Mouse (Mus musculus): Measurements from ENCODE around the gene Gm9573. TPM values are rescaled to one million over a fixed set of nuclear protein-coding genes. Genes with fewer than 3 reads are reported as not detected.

Gm9573 gene
- polyA plus RNA-seq, 1 experiment from 2014 or later = not detected

DNA sequence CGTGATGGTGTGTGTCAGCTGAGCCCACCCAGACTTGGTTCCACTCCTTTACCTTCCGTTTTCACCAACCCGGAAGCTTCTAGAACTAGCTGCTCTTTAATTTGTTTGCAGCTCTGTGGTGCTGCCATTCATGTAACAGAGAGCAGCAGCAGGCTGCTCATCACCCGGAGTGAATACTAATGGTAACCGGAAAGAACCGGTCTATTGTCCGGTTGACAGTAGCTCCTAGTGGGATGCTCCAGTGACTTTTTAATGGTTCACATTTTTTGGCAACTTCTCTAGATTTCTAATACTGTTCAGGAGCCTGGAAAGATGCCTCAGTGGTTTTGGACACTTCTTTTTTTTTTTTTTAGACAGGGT lies 35.2 kb downstream of the Gm9573 start:
- Histone ChIP-seq H3K27ac (replicated peaks; ENCODE audit: low read depth, low read length) (no peak overlapping the region), H3K4me2 (ENCODE audit: low read depth, severe bottlenecking) (no peak overlapping the region), H3K4me1 (ENCODE audit: control insufficient read depth, insufficient read depth, low read length) (no peaks in the 10 kb centered on the region), H3K9ac (ENCODE audit: low read length) (no peak overlapping the region), H3K27me3 (ENCODE audit: control insufficient read depth, insufficient read depth, low read length) (no peaks in the 10 kb centered on the region), H3K36me3 (ENCODE audit: control insufficient read depth, insufficient read depth, low read length) (no peaks in the 10 kb centered on the region), H3K9me3 (ENCODE audit: control insufficient read depth, low read length) (no peaks in the 10 kb centered on the region), H3K4me3 (ENCODE audit: low read depth, low read length) (no peak overlapping the region)
- 98% methylated on average over 7 of the region's 7 CpGs for WGBS
- ATAC-seq (ENCODE audit: insufficient number of reproducible peaks, low FRiP score, low TSS enrichment, low read depth) = no peak
- DNase-seq (ENCODE audit: low spot score) = no peak

DNA sequence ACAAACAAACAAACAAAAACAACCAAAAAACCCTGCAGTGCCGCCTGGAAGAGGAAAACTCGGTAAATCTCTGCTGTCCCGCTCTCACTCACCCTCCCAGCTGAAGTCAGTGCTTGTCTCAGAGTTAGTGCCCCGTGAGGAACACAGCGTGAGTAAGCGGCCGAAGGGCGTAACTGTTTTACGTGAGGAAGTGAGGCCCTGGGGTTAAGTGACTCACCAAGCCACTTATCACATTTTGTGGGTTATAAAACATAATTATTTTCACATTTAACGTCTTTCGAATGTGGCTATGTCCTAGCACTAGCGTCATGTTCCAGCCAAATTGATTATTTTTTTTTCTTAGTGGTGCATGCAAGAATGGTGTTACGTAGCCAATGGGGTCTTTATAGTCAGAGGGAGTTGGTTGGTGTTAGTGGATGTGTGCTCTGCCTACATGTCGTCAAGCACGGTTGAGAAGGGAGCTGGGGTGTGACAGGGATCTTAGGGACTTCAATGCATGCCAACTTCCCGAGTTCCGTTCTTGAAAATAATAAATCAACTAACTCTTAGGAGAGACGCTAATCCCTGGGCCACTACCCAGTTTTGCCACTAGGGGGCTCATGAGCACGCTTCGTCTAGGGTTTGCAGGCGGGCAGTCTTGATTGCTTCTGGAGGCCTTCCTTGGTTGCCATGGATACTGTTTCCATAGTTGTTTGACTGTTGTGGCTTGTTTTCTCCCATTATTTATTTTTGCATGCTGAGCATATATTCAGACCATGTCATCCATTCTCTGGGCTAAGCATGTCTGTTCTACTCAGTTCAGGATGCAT lies 35.8 kb downstream of the Gm9573 start:
- Histone ChIP-seq H3K9me3 (ENCODE audit: control insufficient read depth, low read length) (no peaks in the 10 kb centered on the region), H3K27me3 (ENCODE audit: control insufficient read depth, insufficient read depth, low read length) (no peaks in the 10 kb centered on the region), H3K36me3 (ENCODE audit: control insufficient read depth, insufficient read depth, low read length) (no peaks in the 10 kb centered on the region), H3K4me2 (ENCODE audit: low read depth, severe bottlenecking) (no peak overlapping the region), H3K9ac (ENCODE audit: low read length) (no peak overlapping the region), H3K4me3 (ENCODE audit: low read depth, low read length) (no peak overlapping the region), H3K27ac (replicated peaks; ENCODE audit: low read depth, low read length) (no peak overlapping the region), H3K4me1 (ENCODE audit: control insufficient read depth, insufficient read depth, low read length) (no peaks in the 10 kb centered on the region)
- WGBS = 45% methylated on average over 21 of the region's 21 CpGs
- DNase-seq (ENCODE audit: low spot score) (peak; percentile 90), ATAC-seq (ENCODE audit: insufficient number of reproducible peaks, low FRiP score, low TSS enrichment, low read depth) (no peak)

DNA sequence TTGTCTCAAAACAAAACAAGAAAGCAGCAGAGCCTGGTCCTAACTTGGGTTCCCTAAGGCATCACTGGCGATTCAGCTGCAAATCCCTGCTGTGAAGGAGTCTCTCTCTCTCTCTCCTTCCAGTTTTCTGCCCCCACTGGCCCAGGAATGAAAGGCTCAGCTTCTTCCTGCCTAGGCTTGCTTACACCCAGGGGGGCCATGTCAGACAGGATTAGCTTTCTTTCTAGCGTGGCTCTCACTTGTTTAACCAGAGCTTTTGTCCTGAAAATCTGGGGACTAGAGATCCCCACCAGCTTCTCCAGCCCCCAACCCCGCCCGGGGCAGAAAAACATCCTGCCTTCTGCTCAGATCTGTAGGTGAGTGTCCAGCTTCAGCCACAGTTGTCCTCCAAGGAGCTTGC lies 38.0 kb downstream of the Gm9573 start:
- no peak overlapping the region for H3K4me3 ChIP-seq (ENCODE audit: low read depth, low read length)
- H3K4me2 ChIP-seq (ENCODE audit: low read depth, severe bottlenecking) = no peak overlapping the region
- H3K9me3 ChIP-seq (ENCODE audit: control insufficient read depth, low read length) = no peaks in the 10 kb centered on the region
- no peak overlapping the region for H3K9ac ChIP-seq (ENCODE audit: low read length)
- 37% methylated on average over 4 of the region's 4 CpGs for WGBS
- H3K4me1 ChIP-seq (ENCODE audit: control insufficient read depth, insufficient read depth, low read length) = no peaks in the 10 kb centered on the region
- DNase-seq (ENCODE audit: low spot score) (no peak), ATAC-seq (ENCODE audit: insufficient number of reproducible peaks, low FRiP score, low TSS enrichment, low read depth) (no peak)
- H3K27me3 ChIP-seq (ENCODE audit: control insufficient read depth, insufficient read depth, low read length) = no peaks in the 10 kb centered on the region
- H3K27ac ChIP-seq (replicated peaks; ENCODE audit: low read depth, low read length) = no peak overlapping the region
- H3K36me3 ChIP-seq (ENCODE audit: control insufficient read depth, insufficient read depth, low read length) = no peaks in the 10 kb centered on the region

DNA sequence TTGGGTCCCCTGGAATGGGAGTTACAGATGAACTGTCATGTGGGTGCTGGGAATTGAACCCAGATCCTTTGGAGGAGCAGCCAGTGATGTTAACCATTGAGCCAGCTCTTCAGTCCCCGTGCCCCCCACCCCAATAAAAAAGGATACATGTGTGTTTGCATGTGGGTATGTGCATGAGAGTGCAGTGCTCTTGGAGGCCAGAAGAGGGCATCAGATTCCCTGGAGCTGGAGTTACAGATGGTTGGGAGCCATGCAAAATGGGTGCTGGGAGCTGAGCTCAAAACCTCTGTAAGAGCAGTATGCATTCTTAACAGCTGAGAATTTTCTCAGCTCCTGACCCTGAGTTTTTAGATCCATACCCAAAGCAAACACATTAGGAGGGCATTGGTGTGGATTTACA lies 39.1 kb downstream of the Gm9573 start:
- no peak overlapping the region for H3K27ac ChIP-seq (replicated peaks; ENCODE audit: low read depth, low read length)
- WGBS = 87% methylated on average over 1 of the region's 1 CpGs
- no peak for ATAC-seq (ENCODE audit: insufficient number of reproducible peaks, low FRiP score, low TSS enrichment, low read depth)

DNA sequence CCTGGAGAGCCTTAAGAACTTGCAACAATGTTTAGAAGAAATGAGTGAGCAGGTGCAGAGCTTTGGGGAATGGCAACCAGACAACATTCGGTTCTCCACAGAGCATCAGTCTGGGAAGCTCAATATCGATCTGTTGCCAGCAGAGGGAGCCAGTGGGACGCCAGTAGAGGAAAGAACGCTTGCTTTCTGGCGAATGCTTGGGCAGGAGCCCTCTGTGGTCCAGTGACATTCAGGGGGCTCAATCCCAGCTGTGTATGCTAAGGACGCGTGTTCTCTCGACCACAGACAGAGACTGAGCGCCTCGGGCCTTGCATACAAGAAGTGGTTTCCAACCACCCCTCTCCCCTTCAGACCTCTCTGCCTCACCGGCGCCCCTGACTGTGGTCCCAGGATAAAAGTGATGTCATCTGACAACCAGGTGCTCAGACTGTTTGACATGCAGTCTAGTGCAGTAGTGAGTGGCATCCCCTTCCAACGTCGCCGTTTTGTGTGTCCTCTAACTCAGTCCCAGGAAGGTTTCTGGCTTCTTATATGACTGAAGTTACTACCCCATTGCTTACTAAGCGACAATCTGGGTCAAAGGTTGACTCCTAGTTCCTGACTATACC lies 42.0 kb downstream of the Gm9573 start:
- H3K27me3 ChIP-seq (ENCODE audit: control insufficient read depth, insufficient read depth, low read length) = no peaks in the 10 kb centered on the region
- H3K36me3 ChIP-seq (ENCODE audit: control insufficient read depth, insufficient read depth, low read length) = no peaks in the 10 kb centered on the region
- 0 out of 2 replicates have a peak overlapping the region, but pooled peaks have one; percentile 15 for H3K4me2 ChIP-seq (ENCODE audit: low read depth, severe bottlenecking)
- H3K9ac ChIP-seq (ENCODE audit: low read length) = no peak overlapping the region
- no peak overlapping the region for H3K27ac ChIP-seq (replicated peaks; ENCODE audit: low read depth, low read length)
- ATAC-seq (ENCODE audit: insufficient number of reproducible peaks, low FRiP score, low TSS enrichment, low read depth) (no peak), DNase-seq (ENCODE audit: low spot score) (peak; percentile 85)
- WGBS = 18% methylated on average over 16 of the region's 16 CpGs
- H3K9me3 ChIP-seq (ENCODE audit: control insufficient read depth, low read length) = no peaks in the 10 kb centered on the region
- H3K4me1 ChIP-seq (ENCODE audit: control insufficient read depth, insufficient read depth, low read length) = no peaks in the 10 kb centered on the region
- H3K4me3 ChIP-seq (ENCODE audit: low read depth, low read length) = no peak overlapping the region

More for the DNA sequence above, 39.1 kb downstream of the Gm9573 start:
- Histone ChIP-seq H3K4me2 (ENCODE audit: low read depth, severe bottlenecking) (no peak overlapping the region), H3K36me3 (ENCODE audit: control insufficient read depth, insufficient read depth, low read length) (no peaks in the 10 kb centered on the region), H3K4me3 (ENCODE audit: low read depth, low read length) (no peak overlapping the region), H3K9ac (ENCODE audit: low read length) (no peak overlapping the region), H3K27me3 (ENCODE audit: control insufficient read depth, insufficient read depth, low read length) (no peaks in the 10 kb centered on the region), H3K4me1 (ENCODE audit: control insufficient read depth, insufficient read depth, low read length) (no peaks in the 10 kb centered on the region), H3K9me3 (ENCODE audit: control insufficient read depth, low read length) (no peaks in the 10 kb centered on the region)
- DNase-seq (ENCODE audit: low spot score) = no peak

DNA sequence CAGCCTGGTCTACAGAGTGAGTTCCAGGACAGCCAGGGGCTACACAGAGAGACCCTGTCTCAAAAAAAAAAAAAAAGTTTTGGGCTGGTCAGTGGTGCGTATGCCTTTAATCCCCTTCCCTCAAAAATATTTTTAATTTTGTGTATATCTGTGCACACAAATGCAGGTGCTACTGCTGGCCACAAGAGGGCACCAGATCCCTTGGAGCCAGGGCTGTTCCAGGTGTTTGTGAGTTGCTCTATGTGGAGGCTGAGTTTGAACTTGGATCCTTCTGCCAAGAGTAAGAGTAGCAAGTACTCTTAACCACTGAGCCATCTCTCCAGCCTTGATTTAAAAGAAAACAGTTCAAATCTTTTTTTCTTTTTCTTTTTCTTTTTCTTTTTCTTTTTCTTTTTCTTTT lies 43.5 kb downstream of the Gm9573 start:
- DNase-seq (ENCODE audit: low spot score) = no peak
- no peak for ATAC-seq (ENCODE audit: insufficient number of reproducible peaks, low FRiP score, low TSS enrichment, low read depth)
- Histone ChIP-seq H3K36me3 (ENCODE audit: control insufficient read depth, insufficient read depth, low read length) (no peaks in the 10 kb centered on the region), H3K9ac (ENCODE audit: low read length) (no peak overlapping the region), H3K4me3 (ENCODE audit: low read depth, low read length) (no peak overlapping the region), H3K4me1 (ENCODE audit: control insufficient read depth, insufficient read depth, low read length) (no peaks in the 10 kb centered on the region), H3K9me3 (ENCODE audit: control insufficient read depth, low read length) (no peaks in the 10 kb centered on the region), H3K4me2 (ENCODE audit: low read depth, severe bottlenecking) (no peak overlapping the region), H3K27me3 (ENCODE audit: control insufficient read depth, insufficient read depth, low read length) (no peaks in the 10 kb centered on the region), H3K27ac (replicated peaks; ENCODE audit: low read depth, low read length) (no peak overlapping the region)
- 83% methylated on average over 1 of the region's 1 CpGs for WGBS

DNA sequence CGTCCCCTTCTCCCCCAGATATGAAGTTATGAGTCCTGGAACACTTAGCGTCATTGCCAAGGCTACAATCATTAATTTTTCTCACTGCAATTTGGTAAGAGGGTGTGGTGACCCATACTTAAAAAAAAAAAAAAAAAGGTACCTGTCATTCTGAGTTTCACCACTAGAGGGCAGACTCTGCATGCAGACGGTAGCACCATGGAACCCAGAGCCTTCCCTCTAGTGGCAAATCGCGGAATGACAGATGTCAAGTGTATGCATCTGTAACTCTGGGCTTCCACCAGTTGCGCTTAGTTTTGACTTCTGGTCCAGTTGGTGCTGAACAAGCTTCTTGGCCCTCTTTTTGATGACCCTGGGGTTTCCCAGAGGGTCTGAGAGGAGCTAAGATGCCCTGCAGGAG lies 48.2 kb downstream of the Gm9573 start:
- Histone ChIP-seq H3K9me3 (ENCODE audit: control insufficient read depth, low read length) (no peaks in the 10 kb centered on the region), H3K36me3 (ENCODE audit: control insufficient read depth, insufficient read depth, low read length) (no peaks in the 10 kb centered on the region), H3K27me3 (ENCODE audit: control insufficient read depth, insufficient read depth, low read length) (0 out of 2 replicates have a peak, but pooled peaks cover 4% of the 10 kb centered on the region), H3K27ac (replicated peaks; ENCODE audit: low read depth, low read length) (no peak overlapping the region), H3K4me1 (ENCODE audit: control insufficient read depth, insufficient read depth, low read length) (no peaks in the 10 kb centered on the region), H3K9ac (ENCODE audit: low read length) (no peak overlapping the region), H3K4me2 (ENCODE audit: low read depth, severe bottlenecking) (no peak overlapping the region), H3K4me3 (ENCODE audit: low read depth, low read length) (no peak overlapping the region)
- ATAC-seq (ENCODE audit: insufficient number of reproducible peaks, low FRiP score, low TSS enrichment, low read depth) = no peak
- peak; percentile 92 for DNase-seq (ENCODE audit: low spot score)
- 18% methylated on average over 6 of the region's 6 CpGs for WGBS

DNA sequence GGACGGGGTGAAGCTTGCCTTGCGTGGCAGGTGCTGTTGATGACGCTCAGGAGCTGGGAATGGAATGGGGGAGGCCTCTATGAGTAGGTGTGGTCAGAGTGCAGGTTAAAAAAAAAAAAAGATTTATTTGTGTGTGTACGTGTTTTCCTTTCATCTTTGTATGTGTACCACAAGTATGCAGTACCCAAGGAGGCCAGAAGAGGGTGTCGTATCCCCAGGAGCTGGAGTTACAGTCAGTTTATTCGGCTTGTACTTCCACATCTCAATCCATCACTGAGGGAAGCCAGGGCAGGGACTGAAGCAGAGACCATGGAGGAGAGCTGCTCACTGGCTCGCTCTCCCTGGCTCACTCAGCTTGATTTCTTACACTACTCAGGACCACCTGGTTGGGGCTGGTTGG lies 55.0 kb downstream of the Gm9573 start:
- no peak for DNase-seq (ENCODE audit: low spot score)
- Histone ChIP-seq H3K9me3 (ENCODE audit: control insufficient read depth, low read length) (no peaks in the 10 kb centered on the region), H3K4me1 (ENCODE audit: control insufficient read depth, insufficient read depth, low read length) (no peaks in the 10 kb centered on the region), H3K9ac (ENCODE audit: low read length) (no peak overlapping the region), H3K4me2 (ENCODE audit: low read depth, severe bottlenecking) (no peak overlapping the region), H3K27ac (replicated peaks; ENCODE audit: low read depth, low read length) (no peak overlapping the region), H3K36me3 (ENCODE audit: control insufficient read depth, insufficient read depth, low read length) (no peaks in the 10 kb centered on the region), H3K4me3 (ENCODE audit: low read depth, low read length) (no peak overlapping the region), H3K27me3 (ENCODE audit: control insufficient read depth, insufficient read depth, low read length) (peaks cover 21% of the 10 kb centered on the region)
- no peak for ATAC-seq (ENCODE audit: insufficient number of reproducible peaks, low FRiP score, low TSS enrichment, low read depth)
- WGBS = 95% methylated on average over 7 of the region's 7 CpGs

Data from limb, embryonic 11.5 days (tissue).